Mouse (Mus musculus) heart, embryonic 14.5 days (tissue): ENCODE measurements around the gene Ankle1. TPM values are rescaled to one million over a fixed set of nuclear protein-coding genes. Genes with fewer than 3 reads are reported as not detected.

Experiments used
- ATAC-seq: fragments of 200-750 bp; cut with Nextera tagmentation; 2 replicates; pipeline ENCODE4 v1.8.0; 2017; ENCODE audit warnings: low read depth, moderate TSS enrichment; ENCODE audit not compliant: insufficient number of reproducible peaks, insufficient read depth, low FRiP score
- H3K27ac ChIP-seq, 2 experiments: fragments of 200-500 bp in 1 of 2; fragments of 300-500 bp in 1 of 2; sonication (generic) in 1 of 2; replicated peaks in 1 of 2; 2 replicates each; pipeline ENCODE4 v1.5.1; 2012 to 2014; ENCODE audit warnings: low read depth in 2 of 2, low read length in 2 of 2, control low read depth in 1 of 2, mild to moderate bottlenecking in 1 of 2, mixed read lengths in 1 of 2; ENCODE audit not compliant: control insufficient read depth in 1 of 2, insufficient read depth in 1 of 2
- H3K27me3 ChIP-seq: fragments of 300-500 bp; sonication (generic); 2 replicates; pipeline ENCODE4 v1.6.1; 2014; ENCODE audit warnings: mild to moderate bottlenecking, low read length, control low read depth; ENCODE audit not compliant: control insufficient read depth, insufficient read depth
- H3K36me3 ChIP-seq: fragments of 300-500 bp; sonication (generic); 2 replicates; pipeline ENCODE4 v1.6.1; 2014; ENCODE audit warnings: mild to moderate bottlenecking, control low read depth, low read length, mixed read lengths; ENCODE audit not compliant: control insufficient read depth, insufficient read depth
- H3K4me1 ChIP-seq, 2 experiments: fragments of 200-500 bp in 1 of 2; fragments of 300-500 bp in 1 of 2; sonication (generic) in 1 of 2; 2 replicates each; pipeline ENCODE4 v1.6.1; 2012 to 2014; ENCODE audit warnings: low read length in 2 of 2, control low read depth in 1 of 2, mixed read lengths in 1 of 2; ENCODE audit not compliant: control insufficient read depth in 2 of 2, insufficient read depth in 2 of 2
- H3K4me2 ChIP-seq: fragments of 300-500 bp; sonication (generic); 2 replicates; pipeline ENCODE4 v1.6.1; 2014; ENCODE audit warnings: mild to moderate bottlenecking, low read length
- H3K4me3 ChIP-seq, 2 experiments: fragments of 200-500 bp in 1 of 2; fragments of 300-500 bp in 1 of 2; sonication (generic) in 1 of 2; 2 replicates each; pipeline ENCODE4 v1.5.1; 2012 to 2014; ENCODE audit warnings: low read length in 2 of 2, mild to moderate bottlenecking in 2 of 2, control low read depth in 1 of 2, low read depth in 1 of 2, moderate library complexity in 1 of 2; ENCODE audit not compliant: control insufficient read depth in 1 of 2, insufficient read depth in 1 of 2
- H3K9ac ChIP-seq: fragments of 300-500 bp; sonication (generic); 2 replicates; pipeline ENCODE4 v1.6.1; 2014; ENCODE audit warnings: mild to moderate bottlenecking, low read length
- H3K9me3 ChIP-seq: fragments of 300-500 bp; sonication (generic); 2 replicates; pipeline ENCODE4 v1.6.1; 2016; ENCODE audit warnings: low read length, control low read depth; ENCODE audit not compliant: control insufficient read depth
- WGBS: fragments of 180-500 bp; shearing (Covaris S2); extraction: QIAGEN DNeasy Blood & Tissue Kit; methylation state at CpG from one replicate; pipeline ENCODE4 v1.1.7; 2014; 5-methylcytosine and 5-hydroxymethylcytosine counted together
- polyA plus RNA-seq: library from polyadenylated mRNA; unstranded; fragments of >200 nt; fragmentation: Nextera tagmentation; extraction: Ambion mirVana; gene quantifications from 2 replicates; pipeline ENCODE4 v1.2.1, GENCODE M21; 2014

Gene Ankle1
- polyA plus RNA-seq, 1 experiment from 2014 or later = 20.7 TPM

- no peak for ATAC-seq
- Histone ChIP-seq H3K4me3 (peak overlapping the region in 1 of 2 experiments; percentile 88; a peak in 1 of 4 replicates), H3K36me3 (peaks cover 45% of the 10 kb centered on the region), H3K9me3 (no peaks in the 10 kb centered on the region), H3K4me2 (peak overlapping the region; percentile 98), H3K9ac (no peak overlapping the region), H3K4me1 (peaks cover 17 to 45% of the 10 kb centered on the region in 2 experiments), H3K27me3 (no peaks in the 10 kb centered on the region), H3K27ac (no peak overlapping the region)
- WGBS = 79% methylated on average over 4 of the region's 4 CpGs
Measured at GRCm38 (mm10) chr8:71379008-71379407, 26.8 kb upstream of the Ankle1 start.

GRCm38 (mm10) chr8:71379512-71380075, 26.2 kb upstream of the Ankle1 start:
- H3K4me2 ChIP-seq = peak overlapping the region; percentile 98
- H3K27ac ChIP-seq = no peak overlapping the region
- H3K27me3 ChIP-seq = no peaks in the 10 kb centered on the region
- H3K36me3 ChIP-seq = peaks cover 39% of the 10 kb centered on the region
- H3K4me3 ChIP-seq = peak overlapping the region; percentile 88 to 90
- H3K4me1 ChIP-seq = peaks cover 17 to 45% of the 10 kb centered on the region in 2 experiments
- H3K9ac ChIP-seq = peak overlapping the region; percentile 94
- ATAC-seq = no peak
- 60% methylated on average over 3 of the region's 3 CpGs for WGBS
- no peaks in the 10 kb centered on the region for H3K9me3 ChIP-seq

GRCm38 (mm10) chr8:71380178-71381171, 25.3 kb upstream of the Ankle1 start:
- Histone ChIP-seq H3K9me3 (no peaks in the 10 kb centered on the region), H3K9ac (peak overlapping the region; percentile 94), H3K27ac (peak overlapping the region; percentile 18 to 87; a peak in 2 of 4 replicates), H3K4me3 (peak overlapping the region; percentile 88 to 90), H3K36me3 (peaks cover 30% of the 10 kb centered on the region), H3K4me1 (peaks cover 17 to 44% of the 10 kb centered on the region in 2 experiments), H3K4me2 (peak overlapping the region; percentile 98), H3K27me3 (no peaks in the 10 kb centered on the region)
- no peak for ATAC-seq
- 2% methylated on average over 72 of the region's 72 CpGs for WGBS

- WGBS = under 1% methylated on average over 44 of the region's 89 CpGs
- Histone ChIP-seq H3K27me3 (no peaks in the 10 kb centered on the region), H3K9ac (peak within 1 kb of the TSS; percentile 94), H3K4me3 (peak within 1 kb of the TSS; percentile 88 to 90), H3K4me1 (peaks cover 12 to 34% of the 10 kb centered on the region in 2 experiments), H3K36me3 (peaks cover 21% of the 10 kb centered on the region), H3K9me3 (no peaks in the 10 kb centered on the region), H3K4me2 (peak within 1 kb of the TSS; percentile 98), H3K27ac (peak within 1 kb of the TSS; percentile 84 to 87)
- peak; percentile 34 for ATAC-seq
Measured at GRCm38 (mm10) chr8:71381421-71381970, 24.3 kb upstream of the Ankle1 start, which contains the start of gene Nr2f6. Nr2f6 (minus strand) TSS chr8:71381960.

- no peaks in the 10 kb centered on the region for H3K9me3 ChIP-seq
- ATAC-seq = peak; percentile 93
- peak overlapping the region; percentile 88 to 90 for H3K4me3 ChIP-seq
- peak overlapping the region; percentile 79 to 87 for H3K27ac ChIP-seq
- peaks cover 14% of the 10 kb centered on the region for H3K36me3 ChIP-seq
- WGBS = 5% methylated on average over 59 of the region's 80 CpGs
- peaks cover 9 to 29% of the 10 kb centered on the region in 2 experiments for H3K4me1 ChIP-seq
- H3K9ac ChIP-seq = peak overlapping the region; percentile 94
- peak overlapping the region; percentile 98 for H3K4me2 ChIP-seq
- no peaks in the 10 kb centered on the region for H3K27me3 ChIP-seq
Measured at GRCm38 (mm10) chr8:71381971-71382961, 23.5 kb upstream of the Ankle1 start.

- Histone ChIP-seq H3K36me3 (peaks cover 3% of the 10 kb centered on the region), H3K27me3 (no peaks in the 10 kb centered on the region), H3K4me1 (peaks cover 9 to 29% of the 10 kb centered on the region in 2 experiments), H3K9me3 (no peaks in the 10 kb centered on the region), H3K4me2 (no peak overlapping the region), H3K27ac (0 out of 4 replicates have a peak overlapping the region, but pooled peaks of 1 of the 2 experiments have one; percentile 87), H3K9ac (no peak overlapping the region), H3K4me3 (no peak overlapping the region)
- WGBS = 36% methylated on average over 12 of the region's 12 CpGs
- no peak for ATAC-seq
Measured at GRCm38 (mm10) chr8:71383396-71383795, 22.4 kb upstream of the Ankle1 start.
